Mouse (Mus musculus) lung, embryonic 14.5 days (tissue): Measurements from ENCODE around the gene Urm1. TPM values are rescaled to one million over a fixed set of nuclear protein-coding genes. Genes with fewer than 3 reads are reported as not detected.

Experiments
- ATAC-seq: fragments of 200-750 bp; cut with Nextera tagmentation; 2 replicates; pipeline ENCODE4 v1.8.0; 2017; ENCODE audit warnings: mild to moderate bottlenecking, moderate TSS enrichment, moderate library complexity; ENCODE audit not compliant: insufficient read depth
- DNase-seq: peaks from one replicate; pipeline ENCODE4 v3.0.0-alpha.2; 2015
- H3K27ac ChIP-seq: fragments of 300-500 bp; sonication (generic); 2 replicates; pipeline ENCODE4 v1.5.1; 2014; ENCODE audit warnings: low read depth, mild to moderate bottlenecking, moderate library complexity
- H3K27me3 ChIP-seq: fragments of 300-500 bp; sonication (generic); 2 replicates; pipeline ENCODE4 v1.6.1; 2014; ENCODE audit warnings: low read length, control low read depth; ENCODE audit not compliant: insufficient read depth
- H3K36me3 ChIP-seq: fragments of 300-500 bp; sonication (generic); 2 replicates; pipeline ENCODE4 v1.6.1; 2014; ENCODE audit warnings: control low read depth; ENCODE audit not compliant: insufficient read depth
- H3K4me1 ChIP-seq: fragments of 300-500 bp; sonication (generic); 2 replicates; pipeline ENCODE4 v1.6.1; 2014; ENCODE audit warnings: antibody characterized with exemption, control low read depth; ENCODE audit not compliant: insufficient read depth
- H3K4me2 ChIP-seq: fragments of 300-500 bp; sonication (generic); 2 replicates; pipeline ENCODE4 v1.6.1; 2014; ENCODE audit warnings: mild to moderate bottlenecking
- H3K4me3 ChIP-seq: fragments of 300-500 bp; sonication (generic); 2 replicates; pipeline ENCODE4 v1.5.1; 2014; ENCODE audit warnings: low read depth, low read length
- H3K9ac ChIP-seq: fragments of 300-500 bp; sonication (generic); 2 replicates; pipeline ENCODE4 v1.6.1; 2014
- H3K9me3 ChIP-seq: fragments of 300-500 bp; sonication (generic); 2 replicates; pipeline ENCODE4 v1.6.1; 2016; ENCODE audit warnings: low read depth, low read length, control low read depth
- CTCF ChIP-seq: IDR thresholded peaks from 2 replicates; pipeline ENCODE4 v1.5.1; 2016; ENCODE audit warnings: antibody characterized with exemption, low read depth
- WGBS: fragments of 180-500 bp; shearing (Covaris S2); extraction: QIAGEN DNeasy Blood & Tissue Kit; methylation state at CpG from one replicate; pipeline ENCODE4 v1.1.7; 2014; 5-methylcytosine and 5-hydroxymethylcytosine counted together
- polyA plus RNA-seq: library from polyadenylated mRNA; unstranded; fragments of >200 nt; fragmentation: Nextera tagmentation; extraction: Ambion mirVana; gene quantifications from 2 replicates; pipeline ENCODE4 v1.2.1, GENCODE M21; 2014

Gene Urm1
- polyA plus RNA-seq, 1 experiment from 2014 or later, result 27.0 TPM

DNA sequence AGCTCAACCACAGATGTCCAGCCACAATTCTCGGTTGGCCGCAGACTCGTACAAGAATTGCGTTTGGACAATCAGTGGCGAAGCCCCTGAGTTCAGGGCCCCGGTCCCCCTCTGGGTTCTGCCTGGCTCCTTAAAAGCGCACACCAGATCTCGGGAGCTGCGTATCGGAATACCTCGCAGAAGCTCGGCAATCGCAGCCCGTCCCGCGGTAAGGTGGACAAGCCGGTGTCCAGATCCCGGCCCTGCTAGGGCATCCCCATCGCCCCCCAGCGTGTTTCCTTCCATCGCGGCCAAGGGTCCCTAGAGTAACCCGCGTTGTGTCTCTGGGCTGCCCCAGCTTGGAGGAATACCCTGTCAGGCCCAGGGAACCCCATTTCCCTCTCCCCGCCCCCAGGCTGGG lies 25.8 kb downstream of the Urm1 start:
- ATAC-seq (no peak), DNase-seq (no peak)
- Histone ChIP-seq H3K36me3 (peaks cover 40% of the 10 kb centered on the region), H3K4me3 (peak overlapping the region; percentile 20; the same call in 1 of the 2 replicates), H3K27me3 (peaks cover 54% of the 10 kb centered on the region), H3K27ac (no peak overlapping the region), H3K4me2 (peak overlapping the region; percentile 39; the same call in 1 of the 2 replicates), H3K4me1 (no peaks in the 10 kb centered on the region), H3K9me3 (no peaks in the 10 kb centered on the region), H3K9ac (no peak overlapping the region)
- WGBS, result 12% methylated on average over 25 of the region's 25 CpGs
- TF ChIP-seq CTCF, result no peak

DNA sequence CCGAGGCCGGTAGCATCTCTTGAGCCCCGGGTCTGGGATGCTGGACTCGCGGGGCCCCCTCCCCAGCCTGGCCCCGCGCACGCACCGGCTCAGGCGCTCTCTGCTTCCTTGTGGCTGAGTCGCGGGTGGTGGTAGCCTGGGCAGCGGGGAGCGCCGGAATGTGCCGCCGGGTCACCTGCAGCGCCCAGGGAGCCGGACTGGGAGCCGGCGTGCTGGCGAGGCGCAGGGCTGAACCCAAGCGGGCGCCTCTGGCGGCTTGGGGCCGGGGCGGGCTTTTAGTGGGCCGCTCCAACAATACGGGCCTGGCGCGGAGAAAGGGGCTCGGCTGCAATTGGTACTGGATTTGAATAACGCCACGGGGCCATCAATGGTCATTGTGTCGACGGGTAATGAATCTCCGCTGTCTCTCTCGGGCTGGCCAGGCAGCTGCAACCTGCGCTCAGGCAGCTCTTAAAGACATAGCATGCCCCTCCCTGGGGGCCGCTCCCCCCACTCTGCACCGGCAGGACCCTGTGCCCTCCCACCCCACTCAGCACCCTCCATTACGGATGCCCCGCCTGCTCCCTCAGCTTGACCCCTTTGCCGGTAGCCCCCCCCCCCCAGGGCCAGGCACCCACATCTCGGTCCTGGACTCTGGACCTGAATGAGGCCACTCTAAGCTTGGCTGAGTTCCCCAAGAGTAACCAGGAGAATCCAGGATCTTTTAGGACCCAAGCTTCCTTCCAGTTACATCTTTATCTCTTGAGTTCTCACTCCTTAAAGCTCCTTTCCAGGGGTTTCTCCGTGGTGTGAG lies 26.4 kb downstream of the Urm1 start:
- ATAC-seq (no peak), DNase-seq (no peak)
- Histone ChIP-seq H3K36me3 (peaks cover 35% of the 10 kb centered on the region), H3K27ac (no peak overlapping the region), H3K9ac (no peak overlapping the region), H3K4me3 (peak overlapping the region; percentile 20), H3K4me1 (no peaks in the 10 kb centered on the region), H3K9me3 (no peaks in the 10 kb centered on the region), H3K27me3 (peaks cover 54% of the 10 kb centered on the region), H3K4me2 (peak overlapping the region; percentile 39; the same call in 1 of the 2 replicates)
- no peak for TF ChIP-seq CTCF
- 8% methylated on average over 47 of the region's 47 CpGs for WGBS

DNA sequence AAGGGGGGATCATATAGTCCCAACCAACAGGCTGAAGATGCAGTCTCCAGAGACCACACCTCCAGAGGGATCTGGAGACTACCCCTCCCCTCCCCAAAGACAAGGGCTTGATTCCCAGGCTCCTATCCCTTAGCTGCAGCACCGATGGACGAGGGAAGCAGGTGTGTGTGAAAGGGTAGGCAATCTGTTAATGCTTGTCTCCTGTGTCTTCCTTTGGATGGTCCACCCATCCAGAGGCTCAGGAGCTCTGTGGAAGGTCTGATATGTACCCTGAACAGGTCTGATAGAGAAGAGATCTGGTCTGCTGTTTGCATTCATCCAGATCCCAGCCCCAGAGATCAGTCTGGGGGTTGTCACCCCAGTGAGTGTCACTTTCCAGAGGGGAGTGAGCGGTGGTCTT lies 27.0 kb downstream of the Urm1 start:
- Histone ChIP-seq H3K9me3 (no peaks in the 10 kb centered on the region), H3K4me1 (no peaks in the 10 kb centered on the region), H3K27ac (no peak overlapping the region), H3K27me3 (peaks cover 54% of the 10 kb centered on the region), H3K4me2 (no peak overlapping the region), H3K4me3 (no peak overlapping the region), H3K36me3 (peaks cover 29% of the 10 kb centered on the region), H3K9ac (no peak overlapping the region)
- ATAC-seq (no peak), DNase-seq (no peak)
- WGBS, result 47% methylated on average over 3 of the region's 3 CpGs
- no peak for TF ChIP-seq CTCF

GRCm38 (mm10) chr2:29849041-29849440 lies 29.2 kb downstream of the Urm1 start:
- H3K36me3 ChIP-seq, result peaks cover 7% of the 10 kb centered on the region; the same call in 1 of the 2 replicates
- no peaks in the 10 kb centered on the region for H3K9me3 ChIP-seq
- H3K4me1 ChIP-seq, result no peaks in the 10 kb centered on the region
- H3K9ac ChIP-seq, result no peak overlapping the region
- no peak overlapping the region for H3K4me2 ChIP-seq
- no peak overlapping the region for H3K4me3 ChIP-seq
- ATAC-seq (no peak), DNase-seq (no peak)
- 56% methylated on average over 8 of the region's 8 CpGs for WGBS
- no peak overlapping the region for H3K27ac ChIP-seq
- TF ChIP-seq CTCF, result no peak
- peaks cover 42% of the 10 kb centered on the region for H3K27me3 ChIP-seq

DNA sequence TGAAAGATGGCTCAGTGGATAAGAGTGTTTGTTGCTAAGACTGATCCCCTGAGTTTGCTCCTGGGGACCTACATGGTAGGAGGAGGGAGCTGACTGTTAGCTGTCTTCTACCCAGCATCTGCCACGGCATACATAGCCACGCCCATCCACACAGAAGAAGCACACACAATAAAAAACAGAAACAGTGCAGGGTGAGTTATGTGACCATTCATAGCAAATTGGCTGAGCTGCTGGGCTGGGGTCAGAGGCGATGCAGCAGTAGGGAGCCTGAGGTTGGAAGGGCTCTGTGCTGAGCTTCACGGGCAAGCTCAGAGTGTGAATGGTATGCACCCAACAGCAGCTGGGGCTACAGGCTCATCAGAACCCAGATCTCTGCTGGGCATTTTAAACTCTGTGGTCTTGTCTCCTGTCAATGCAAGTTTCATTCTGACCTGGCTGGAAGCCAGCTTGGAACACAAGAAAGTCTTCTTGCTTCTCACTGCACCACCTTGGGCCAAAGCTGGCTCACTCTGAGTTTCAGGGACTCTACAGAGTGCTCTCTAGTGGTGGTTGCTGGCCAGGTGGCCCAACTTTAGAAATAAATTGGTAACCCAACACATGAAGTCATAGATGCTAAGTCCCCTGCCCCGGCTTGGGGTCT lies 30.1 kb downstream of the Urm1 start:
- H3K4me2 ChIP-seq, result no peak overlapping the region
- TF ChIP-seq CTCF, result no peak
- no peak for DNase-seq
- ATAC-seq, result no peak
- H3K27me3 ChIP-seq, result peaks cover 33% of the 10 kb centered on the region
- no peaks in the 10 kb centered on the region for H3K4me1 ChIP-seq
- 41% methylated on average over 5 of the region's 5 CpGs for WGBS
- H3K4me3 ChIP-seq, result no peak overlapping the region
- no peak overlapping the region for H3K9ac ChIP-seq
- H3K27ac ChIP-seq, result no peak overlapping the region
- no peaks in the 10 kb centered on the region for H3K9me3 ChIP-seq
- 0 out of 2 replicates have a peak, but pooled peaks cover 3% of the 10 kb centered on the region for H3K36me3 ChIP-seq

GRCm38 (mm10) chr2:29852957-29853485 lies 33.1 kb downstream of the Urm1 start:
- H3K9ac ChIP-seq, result no peak overlapping the region
- no peak overlapping the region for H3K4me2 ChIP-seq
- ATAC-seq, result no peak
- no peak for TF ChIP-seq CTCF
- 43% methylated on average over 4 of the region's 4 CpGs for WGBS
- H3K4me3 ChIP-seq, result no peak overlapping the region
- no peaks in the 10 kb centered on the region for H3K4me1 ChIP-seq
- no peak overlapping the region for H3K27ac ChIP-seq
- no peak for DNase-seq
- H3K36me3 ChIP-seq, result no peaks in the 10 kb centered on the region
- H3K27me3 ChIP-seq, result peaks cover 7% of the 10 kb centered on the region; the same call in 1 of the 2 replicates
- no peaks in the 10 kb centered on the region for H3K9me3 ChIP-seq

GRCm38 (mm10) chr2:29853736-29854135 lies 33.9 kb downstream of the Urm1 start:
- no peaks in the 10 kb centered on the region for H3K9me3 ChIP-seq
- no peak for TF ChIP-seq CTCF

More at GRCm38 (mm10) chr2:29853736-29854135, 33.9 kb downstream of the Urm1 start:
- H3K4me1 ChIP-seq, result no peaks in the 10 kb centered on the region
- H3K4me3 ChIP-seq, result no peak overlapping the region
- DNase-seq (no peak), ATAC-seq (no peak)
- WGBS, result 60% methylated on average over 5 of the region's 5 CpGs
- no peak overlapping the region for H3K9ac ChIP-seq
- H3K27me3 ChIP-seq, result 0 out of 2 replicates have a peak, but pooled peaks cover 4% of the 10 kb centered on the region
- no peak overlapping the region for H3K27ac ChIP-seq
- H3K4me2 ChIP-seq, result no peak overlapping the region
- H3K36me3 ChIP-seq, result no peaks in the 10 kb centered on the region
